ENCODE assay signal across 16 mouse cellular contexts in genomic region chr9:78121358-78121757, GRCm38 (mm10). TPM values are rescaled to one million over a fixed set of nuclear protein-coding genes. Genes with fewer than 3 reads are reported as not detected.
DNase-seq lines count a peak whose midpoint lies in the region; ATAC-seq and TF ChIP-seq lines count a peak whose summit lies in the region.
"Had no signal": no experiment of that assay in that cellular context is flagged by ENCODE, and none has a peak within 500 bp of the region (broad histone marks: within the 10 kb centered on the region; RNA-seq: fewer than 3 reads in every experiment).

No protein-coding gene starts in this region.

- peaks cover 13% of the 10 kb centered on the region; the same call in 1 of the 2 replicates for H3K36me3 ChIP-seq in heart, embryonic 10.5 days
- peaks cover 6% of the 10 kb centered on the region; the same call in 1 of the 2 replicates for H3K36me3 ChIP-seq in E14TG2a.4 (ENCODE audit: insufficient read depth, low read length)
- H3K36me3 ChIP-seq in heart, embryonic 12.5 days = peaks cover 19% of the 10 kb centered on the region
- peaks cover 7% of the 10 kb centered on the region for H3K36me3 ChIP-seq in lung, embryonic 15.5 days
- peaks cover 62% of the 10 kb centered on the region for H3K36me3 ChIP-seq in midbrain, embryonic 10.5 days

- no peaks in the 10 kb centered on the region for H3K27me3 ChIP-seq in heart, embryonic 10.5 days (ENCODE audit: insufficient read depth, poor library complexity, severe bottlenecking)
- no peaks in the 10 kb centered on the region for H3K27me3 ChIP-seq in E14TG2a.4 (ENCODE audit: insufficient read depth, low read length)
- no peaks in the 10 kb centered on the region for H3K27me3 ChIP-seq in heart, embryonic 12.5 days (replicated peaks)
- no peaks in the 10 kb centered on the region for H3K27me3 ChIP-seq in lung, embryonic 15.5 days
- no peaks in the 10 kb centered on the region for H3K27me3 ChIP-seq in midbrain, embryonic 10.5 days (ENCODE audit: low read depth, poor library complexity, severe bottlenecking)
- H3K27me3 ChIP-seq: megakaryocyte, embryonic 14.5 days had no signal

- no peak overlapping the region for H3K9ac ChIP-seq in heart, embryonic 12.5 days
- H3K9ac ChIP-seq in lung, embryonic 15.5 days = no peak overlapping the region

- no peak overlapping the region for H3K4me3 ChIP-seq in heart, embryonic 10.5 days
- 0 out of 2 replicates have a peak overlapping the region, but pooled peaks have one; percentile 3 for H3K4me3 ChIP-seq in E14TG2a.4 (replicated peaks; ENCODE audit: low read length)
- H3K4me3 ChIP-seq in heart, embryonic 12.5 days = no peak overlapping the region
- no peak overlapping the region for H3K4me3 ChIP-seq in lung, embryonic 15.5 days
- no peak overlapping the region for H3K4me3 ChIP-seq in midbrain, embryonic 10.5 days
- H3K4me3 ChIP-seq: embryonic facial prominence, embryonic 10.5 days; forebrain, embryonic 10.5 days; megakaryocyte, embryonic 14.5 days had no signal

- DNase-seq in heart, embryonic 10.5 days (ENCODE audit: low spot score) = no peak
- no peak for DNase-seq in heart, postnatal 36 days
- no peak for DNase-seq in midbrain, embryonic 10.5 days (ENCODE audit: low spot score)
- DNase-seq in right cerebral cortex, adult 2 months (ENCODE audit: low spot score in 2 of 2) = no peak
- DNase-seq in urinary bladder, postnatal 4 days (ENCODE audit: low spot score in 2 of 2) = no peak
- DNase-seq: adrenal gland, postnatal 10 days; cerebellum, adult 18-20 months; gastrocnemius, postnatal 10 days; layer of hippocampus, adult 9-11 months had no signal

- H3K4me2 ChIP-seq in heart, embryonic 12.5 days = 0 out of 2 replicates have a peak overlapping the region, but pooled peaks have one; percentile 4
- no peak overlapping the region for H3K4me2 ChIP-seq in lung, embryonic 15.5 days

- H3K4me1 ChIP-seq in heart, embryonic 10.5 days = peaks cover 27% of the 10 kb centered on the region
- peaks cover 22% of the 10 kb centered on the region for H3K4me1 ChIP-seq in E14TG2a.4 (replicated peaks; ENCODE audit: low read depth, low read length)
- peaks cover 50% of the 10 kb centered on the region for H3K4me1 ChIP-seq in heart, embryonic 12.5 days (replicated peaks)
- H3K4me1 ChIP-seq in lung, embryonic 15.5 days = peaks cover 11% of the 10 kb centered on the region; the same call in 1 of the 2 replicates
- peaks cover 4% of the 10 kb centered on the region; the same call in 1 of the 2 replicates for H3K4me1 ChIP-seq in midbrain, embryonic 10.5 days

- peak overlapping the region; percentile 23; the same call in 1 of the 2 replicates for H3K27ac ChIP-seq in heart, embryonic 10.5 days
- peak overlapping the region; percentile 74 for H3K27ac ChIP-seq in heart, embryonic 12.5 days (ENCODE audit: poor library complexity, severe bottlenecking)
- H3K27ac ChIP-seq in lung, embryonic 15.5 days = 0 out of 2 replicates have a peak overlapping the region, but pooled peaks have one; percentile 15
- no peak overlapping the region for H3K27ac ChIP-seq in midbrain, embryonic 10.5 days (replicated peaks)
- H3K27ac ChIP-seq: embryonic facial prominence, embryonic 10.5 days; forebrain, embryonic 10.5 days had no signal

- no peak for ATAC-seq in heart, embryonic 12.5 days (ENCODE audit: insufficient number of reproducible peaks, low FRiP score)
- no peak for ATAC-seq in lung, embryonic 15.5 days (ENCODE audit: borderline replicate concordance, extremely low read depth, low FRiP score, low TSS enrichment)
- ATAC-seq: hindbrain, embryonic 16.5 days had no signal

- no peaks in the 10 kb centered on the region for H3K9me3 ChIP-seq in heart, embryonic 10.5 days
- H3K9me3 ChIP-seq in E14TG2a.4 (ENCODE audit: low read length) = no peaks in the 10 kb centered on the region
- peaks cover 4% of the 10 kb centered on the region; the same call in 1 of the 2 replicates for H3K9me3 ChIP-seq in heart, embryonic 12.5 days (replicated peaks)
- H3K9me3 ChIP-seq in lung, embryonic 15.5 days = no peaks in the 10 kb centered on the region
- H3K9me3 ChIP-seq in midbrain, embryonic 10.5 days (replicated peaks) = no peaks in the 10 kb centered on the region; the same call in 1 of the 2 replicates
- H3K9me3 ChIP-seq: embryonic facial prominence, embryonic 10.5 days; forebrain, embryonic 10.5 days had no signal

- intact Hi-C loops in heart, postnatal 36 days (cut with DNase I) = no loop called here

- 63% methylated on average over 8 of the region's 8 CpGs for WGBS in heart, embryonic 10.5 days
- 67% methylated on average over 8 of the region's 8 CpGs for WGBS in heart, embryonic 12.5 days
- 66% methylated on average over 8 of the region's 8 CpGs for WGBS in lung, embryonic 15.5 days
- WGBS in midbrain, embryonic 10.5 days = 88% methylated on average over 8 of the region's 8 CpGs

- TF ChIP-seq CTCF in E14TG2a.4 (conservative IDR thresholded peaks at IDR 0.05; ENCODE audit: low read length) = no peak

RNA-seq across cellular contexts. Expression of gene Ick, which starts 12.4 kb away (rescaled TPM):
- polyA plus RNA-seq in heart, embryonic 10.5 days (2016; fragmentation: Nextera tagmentation; extraction: Ambion mirVana) = 17.2 and 21.5 TPM in 2 replicates
- total RNA-seq in heart, postnatal 36 days (2021) = 10 to 100 TPM; 13.7 to 15.3 TPM
- 15.8 and 18.8 TPM in 2 replicates for polyA plus RNA-seq in heart, embryonic 12.5 days (2016; fragmentation: Nextera tagmentation; extraction: Ambion mirVana)
- polyA plus RNA-seq in lung, embryonic 15.5 days (2015; fragmentation: Nextera tagmentation; extraction: Ambion mirVana) = 17.5 and 19.1 TPM in 2 replicates
- 33.5 and 35.8 TPM in 2 replicates for polyA plus RNA-seq in midbrain, embryonic 10.5 days (2016; fragmentation: Nextera tagmentation; extraction: Ambion mirVana)

RNA-seq across cellular contexts. Expression of gene Fbxo9, which starts 12.5 kb away (rescaled TPM):
- 28.5 and 30.6 TPM in 2 replicates for polyA plus RNA-seq in heart, embryonic 10.5 days (2016; fragmentation: Nextera tagmentation; extraction: Ambion mirVana)
- 10 to 100 TPM; 49.9 to 52.5 TPM for total RNA-seq in heart, postnatal 36 days (2021)
- 44.2 and 45.9 TPM in 2 replicates for polyA plus RNA-seq in heart, embryonic 12.5 days (2016; fragmentation: Nextera tagmentation; extraction: Ambion mirVana)
- 41.6 and 46.8 TPM in 2 replicates for polyA plus RNA-seq in lung, embryonic 15.5 days (2015; fragmentation: Nextera tagmentation; extraction: Ambion mirVana)
- polyA plus RNA-seq in midbrain, embryonic 10.5 days (2016; fragmentation: Nextera tagmentation; extraction: Ambion mirVana) = 21.9 and 22.9 TPM in 2 replicates
